Mouse (Mus musculus): ENCODE results near the gene Col5a2.
"Not testable (repeated sequence)": the region's sequence is repeated elsewhere in the genome, so short reads cannot be mapped to it uniquely, and the experiment has no call there.

The Col5a2 gene

DNA sequence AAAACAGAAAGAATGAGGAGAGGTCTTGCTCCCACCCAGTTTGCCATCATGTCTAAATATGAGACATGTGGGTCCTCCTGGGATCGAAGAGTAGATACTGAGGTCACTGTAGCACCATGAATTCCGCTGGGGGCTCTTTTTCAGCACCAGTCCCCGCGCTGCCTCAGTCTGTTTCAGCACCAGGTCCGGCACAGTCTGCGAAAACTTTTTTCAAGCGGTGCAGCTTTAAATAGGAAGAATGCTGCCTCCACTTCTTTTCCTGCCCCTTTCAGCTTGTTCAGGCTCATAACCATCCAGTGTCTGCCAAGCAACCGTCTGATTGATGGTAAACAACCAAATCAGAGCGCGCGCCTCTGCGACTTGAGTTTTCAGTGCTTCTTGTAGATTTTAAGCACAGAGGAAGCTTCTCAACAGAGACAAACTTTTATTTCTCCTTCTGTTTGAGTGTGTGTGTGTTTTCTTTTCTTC is at the start of gene Col5a2:
Col5a2 (minus strand) TSS at position 418 of the 468 bp plus-strand sequence.
- DNase-seq (ENCODE audit: low read depth, low spot score), result no peak

DNA sequence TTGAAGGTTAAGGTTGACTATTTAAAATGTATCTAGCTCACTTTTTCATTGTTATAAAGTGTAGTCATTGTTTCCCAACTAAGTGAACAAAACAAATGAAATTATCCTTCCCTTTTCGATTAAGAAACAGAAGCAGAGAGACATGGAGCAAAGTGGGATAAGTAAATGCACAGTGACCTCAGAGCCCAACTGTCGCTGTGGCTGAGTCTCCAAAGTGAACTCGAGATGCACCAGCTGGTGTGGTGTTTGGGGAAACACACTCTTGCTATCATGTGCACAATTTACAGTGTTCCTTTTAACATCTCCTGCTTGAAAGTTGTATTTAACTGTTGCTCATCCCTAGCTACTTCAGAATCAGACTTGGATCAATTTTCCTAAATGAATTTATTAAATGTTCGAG is 47.4 kb upstream of the Col5a2 start:
- DNase-seq (ENCODE audit: low read depth, low spot score), result no peak

DNA sequence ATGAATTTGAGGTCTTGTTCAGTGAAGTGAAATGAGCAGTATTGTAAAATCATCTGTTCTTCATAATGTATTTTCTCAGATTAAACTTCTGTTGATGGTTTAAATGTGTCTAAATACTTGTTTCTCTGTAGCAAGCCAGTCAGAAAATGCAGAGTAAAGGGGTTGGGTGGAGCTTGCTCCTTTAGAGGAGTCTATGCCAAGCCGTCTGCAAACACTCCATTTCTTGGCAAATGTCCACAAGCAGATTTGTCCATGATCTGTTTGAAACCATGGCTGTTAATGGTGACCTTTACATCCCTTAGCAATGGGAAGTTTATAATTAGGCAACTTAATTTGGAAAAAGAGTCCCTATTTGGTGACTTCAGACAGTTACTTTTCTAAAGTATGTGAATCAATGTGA is 38.8 kb upstream of the Col5a2 start:
- no peak for DNase-seq (ENCODE audit: low read depth, low spot score)

DNA sequence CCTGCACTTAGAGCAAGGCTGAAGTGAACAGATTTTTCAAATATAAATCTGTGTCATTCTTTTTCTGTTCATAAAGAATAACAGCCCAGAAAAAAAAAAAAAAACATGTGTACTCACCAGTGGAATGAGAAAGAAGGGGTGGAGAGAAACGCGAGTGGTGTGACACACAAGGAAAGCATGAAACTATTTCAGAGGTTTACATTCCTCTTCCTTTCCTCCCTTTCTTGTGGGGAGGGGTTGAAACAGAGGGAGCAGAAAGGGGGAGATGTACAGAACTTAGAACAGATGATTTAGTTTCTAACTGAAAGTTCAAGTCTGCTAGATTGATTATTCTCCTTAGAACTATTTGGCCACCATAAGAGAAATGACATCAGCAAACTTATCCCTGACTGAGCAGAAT is 38.1 kb upstream of the Col5a2 start:
- no peak for DNase-seq (ENCODE audit: low read depth, low spot score)

DNA sequence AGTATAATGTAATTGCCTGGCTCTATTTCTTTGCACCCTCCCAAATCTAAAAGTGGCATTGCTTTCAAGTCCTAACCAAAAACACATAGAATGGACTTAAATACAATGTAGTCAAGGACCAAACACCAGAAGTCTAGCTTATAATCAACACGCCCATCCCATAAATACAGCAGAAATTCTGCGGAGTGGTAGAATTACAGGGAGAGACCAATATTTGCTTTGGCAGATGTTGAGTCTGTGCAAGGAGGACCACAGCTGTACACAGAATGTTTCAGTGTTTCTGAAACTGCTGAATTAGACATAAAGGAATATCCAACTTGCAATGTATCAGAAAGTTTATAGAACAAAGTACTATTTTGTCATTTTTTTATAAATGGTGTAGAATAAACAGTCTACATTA is 28.4 kb upstream of the Col5a2 start:
- no peak for DNase-seq (ENCODE audit: low read depth, low spot score)

DNA sequence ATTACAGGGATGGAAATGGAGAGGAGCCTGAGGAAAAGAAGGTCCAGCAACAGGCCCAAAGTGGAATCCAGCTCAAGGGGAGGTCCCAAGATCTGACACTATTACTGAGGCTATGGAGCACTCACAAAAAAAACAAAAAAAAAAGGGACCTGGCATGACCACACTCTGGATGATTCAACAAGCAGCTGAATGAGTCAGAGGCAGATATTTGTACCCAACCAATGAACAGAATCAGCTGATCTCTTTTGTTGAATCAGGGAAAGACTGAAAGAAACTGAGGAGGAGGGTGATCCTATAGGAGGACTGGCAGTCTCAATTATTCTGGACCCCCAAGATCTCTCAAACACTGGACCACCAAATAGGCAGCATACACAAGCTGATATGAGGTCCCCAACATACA is 24.4 kb upstream of the Col5a2 start:
- not testable (repeated sequence) for DNase-seq (ENCODE audit: low read depth, low spot score)

DNA sequence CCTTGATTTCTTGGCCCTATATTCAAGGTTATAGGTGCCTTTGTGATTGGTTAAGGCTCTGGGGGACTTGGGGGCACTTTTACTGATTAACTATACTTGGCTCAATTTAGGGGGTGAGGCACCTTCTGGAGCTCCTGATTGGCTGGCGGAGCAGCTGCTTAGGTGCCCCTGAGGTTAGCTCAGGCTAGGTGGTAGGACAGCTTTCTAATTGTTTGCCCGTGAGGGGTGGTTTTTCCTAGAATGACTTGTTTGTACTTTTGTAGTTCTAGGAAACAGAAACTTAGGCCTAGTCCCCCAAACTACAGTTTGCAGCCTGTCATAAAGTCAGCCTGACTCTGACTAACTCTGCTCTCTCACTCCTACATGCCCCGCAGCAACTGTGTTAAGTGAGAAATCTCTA is 20.5 kb upstream of the Col5a2 start:
- no peak for DNase-seq (ENCODE audit: low read depth, low spot score)

DNA sequence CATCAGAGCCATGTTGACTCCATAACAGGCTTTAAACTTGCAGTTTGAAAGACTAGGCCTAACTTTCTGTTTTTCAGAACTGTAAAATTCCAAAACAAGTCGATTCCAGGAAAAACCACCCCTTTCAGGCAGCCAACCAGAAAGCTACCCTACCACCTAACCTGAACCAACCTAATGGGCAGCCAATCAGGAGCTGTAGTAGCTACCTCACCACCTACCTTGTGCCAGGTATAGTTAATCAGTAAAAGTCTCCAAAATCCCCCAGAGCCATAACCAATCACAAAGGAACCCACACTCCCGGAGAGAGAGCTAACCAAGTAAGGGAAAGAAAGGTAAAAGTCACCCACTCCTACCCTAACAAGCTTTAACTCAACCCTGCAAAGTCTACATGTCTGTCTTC is 18.4 kb upstream of the Col5a2 start:
- no peak for DNase-seq (ENCODE audit: low read depth, low spot score)

DNA sequence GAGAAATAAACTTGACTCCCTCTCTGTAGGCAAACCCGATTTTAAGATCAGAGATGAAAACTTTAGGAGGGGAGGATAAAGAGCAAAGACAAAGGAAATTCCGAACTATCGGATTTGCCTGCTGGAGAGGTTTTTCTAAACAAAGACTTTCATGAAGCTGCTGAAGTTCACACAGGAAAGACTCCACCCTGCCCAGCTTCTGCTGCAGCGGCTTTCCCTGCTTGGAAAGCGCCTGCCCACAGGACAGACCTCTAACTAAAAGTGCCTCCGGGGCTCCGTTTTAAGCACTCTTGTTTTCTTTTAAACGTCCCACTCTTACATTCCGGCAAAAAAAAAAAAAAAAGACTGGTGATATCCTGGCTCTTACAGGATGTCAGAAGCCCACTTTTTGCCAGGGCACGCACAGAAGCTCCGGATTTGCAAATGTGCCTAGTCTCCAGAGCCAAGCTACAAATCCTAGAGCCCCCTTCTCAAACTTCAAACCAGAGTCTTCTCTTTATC is 791 bp downstream of the Col5a2 start:
- DNase-seq (ENCODE audit: low read depth, low spot score), result no peak

DNA sequence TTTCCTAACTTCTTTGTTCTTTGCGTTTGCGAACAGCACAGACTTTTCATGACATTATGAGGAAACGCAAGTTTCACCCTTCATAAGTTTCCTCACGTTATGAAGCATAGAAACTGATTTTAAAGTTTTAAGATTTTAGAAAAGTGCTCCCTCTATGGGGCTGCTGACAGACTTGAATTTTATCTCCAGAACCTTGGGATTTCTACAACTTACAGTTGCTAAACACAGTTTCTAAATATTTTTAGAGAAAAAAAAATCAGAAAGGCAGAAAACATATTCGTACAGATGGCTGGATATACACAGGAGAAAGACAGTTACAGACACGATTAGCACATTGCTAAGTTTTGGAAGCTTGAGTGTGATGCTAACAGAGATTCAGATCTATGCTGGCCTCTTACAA is 1.6 kb downstream of the Col5a2 start:
- DNase-seq (ENCODE audit: low read depth, low spot score), result no peak

DNA sequence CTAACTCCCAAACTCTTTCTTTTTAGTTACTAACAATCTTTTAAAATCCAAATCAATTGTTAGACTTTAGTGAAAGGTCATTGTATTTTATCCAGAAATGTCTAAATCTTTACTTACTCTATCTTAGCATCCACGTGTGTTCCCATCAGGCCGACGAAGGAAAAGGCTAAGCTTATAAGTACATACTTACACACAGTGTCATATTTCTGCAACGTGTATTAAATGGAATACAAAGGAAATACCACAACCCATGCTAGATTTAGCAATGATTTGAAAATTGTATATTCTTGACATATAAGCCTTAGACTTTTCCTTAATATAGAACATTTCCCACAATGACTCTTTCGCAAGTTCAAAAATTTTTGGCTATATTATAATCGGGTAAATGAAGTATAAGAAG is 2.6 kb downstream of the Col5a2 start:
- no peak for DNase-seq (ENCODE audit: low read depth, low spot score)

DNA sequence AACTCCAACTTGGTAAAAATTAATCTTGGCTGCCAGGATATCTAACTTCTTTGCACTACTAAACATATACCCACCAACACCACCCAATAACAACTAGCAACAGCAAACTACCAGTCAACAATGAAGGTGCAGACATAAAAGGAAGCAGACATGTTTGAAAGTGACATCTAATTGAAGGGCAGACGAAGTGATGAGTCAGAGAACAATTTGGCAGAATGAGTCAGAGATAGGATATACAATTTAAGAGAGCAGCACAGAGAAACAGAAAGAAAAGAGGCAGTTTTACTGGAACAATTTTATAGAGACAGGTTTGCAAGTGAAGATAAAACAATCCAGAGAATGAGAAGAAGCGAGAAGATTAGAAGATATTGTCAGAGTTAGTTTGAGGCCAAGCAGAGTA is 8.1 kb downstream of the Col5a2 start:
- DNase-seq (ENCODE audit: low read depth, low spot score), result no peak

DNA sequence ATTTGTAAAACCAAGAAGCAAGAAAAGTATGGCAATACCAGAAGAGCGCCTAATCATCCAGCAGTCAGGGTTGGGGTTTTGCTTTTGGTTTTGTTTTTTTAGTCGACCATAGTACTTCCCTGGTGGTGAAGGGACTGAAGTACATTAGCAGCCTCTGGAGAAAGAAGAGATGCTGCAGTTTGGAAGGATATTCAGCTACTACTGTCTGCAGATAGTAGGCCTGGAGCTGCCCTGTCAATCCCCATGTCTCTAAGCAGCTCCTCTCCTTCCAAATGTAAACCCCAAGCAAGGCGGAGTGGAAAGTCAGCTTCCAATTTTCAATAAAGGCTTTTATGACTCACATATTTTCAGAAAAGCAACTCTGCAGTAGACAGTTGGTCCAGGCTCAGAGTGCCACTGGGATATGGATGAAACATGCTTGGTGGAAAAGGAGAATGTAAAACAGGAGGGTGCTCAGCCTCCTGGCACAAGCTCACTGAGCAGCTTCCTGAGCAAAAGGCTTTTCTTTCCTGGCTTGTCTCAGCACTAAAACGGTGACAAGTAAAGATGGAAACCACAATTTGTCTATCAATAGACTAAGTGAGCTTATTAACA is 10.9 kb downstream of the Col5a2 start:
- no peak for DNase-seq (ENCODE audit: low read depth, low spot score)

DNA sequence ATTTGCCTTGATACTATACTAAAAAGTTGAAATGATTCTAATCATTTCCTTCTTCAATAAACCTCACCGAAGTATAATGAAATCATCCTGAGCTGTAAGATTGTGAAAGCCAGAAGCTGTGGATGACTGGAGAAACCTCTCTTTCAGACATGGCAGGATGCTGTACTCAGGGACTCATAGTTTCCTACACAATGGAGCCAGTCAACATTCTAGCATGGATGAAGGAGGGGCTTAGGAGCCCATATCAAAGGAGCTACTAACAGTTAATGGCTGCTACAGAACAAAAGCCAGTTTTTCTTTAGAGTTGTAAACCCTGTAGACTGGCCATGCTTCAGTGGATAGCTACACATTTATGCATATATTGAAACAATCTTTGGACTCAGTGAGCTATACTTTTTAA is 12.6 kb downstream of the Col5a2 start:
- no peak for DNase-seq (ENCODE audit: low read depth, low spot score)

DNA sequence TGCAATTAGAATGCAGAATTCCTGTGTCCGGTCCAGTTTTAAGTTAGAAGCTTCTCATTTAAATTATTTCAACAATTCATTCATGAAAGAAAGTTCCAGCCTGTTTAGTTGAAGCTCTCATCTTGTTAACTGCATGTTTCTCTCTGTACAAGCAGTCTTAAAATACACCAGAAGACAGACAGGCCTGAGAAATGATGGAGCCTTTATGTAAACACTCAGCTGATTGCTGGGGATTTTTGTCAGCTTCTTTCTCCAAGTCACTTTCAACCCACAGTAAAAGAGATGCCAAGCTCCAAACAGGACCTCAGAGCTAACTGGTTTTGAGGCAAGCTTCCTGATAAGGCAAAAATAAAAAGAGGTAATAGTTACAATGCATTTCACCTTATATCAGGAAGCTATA is 14.8 kb downstream of the Col5a2 start:
- DNase-seq (ENCODE audit: low read depth, low spot score), result no peak

DNA sequence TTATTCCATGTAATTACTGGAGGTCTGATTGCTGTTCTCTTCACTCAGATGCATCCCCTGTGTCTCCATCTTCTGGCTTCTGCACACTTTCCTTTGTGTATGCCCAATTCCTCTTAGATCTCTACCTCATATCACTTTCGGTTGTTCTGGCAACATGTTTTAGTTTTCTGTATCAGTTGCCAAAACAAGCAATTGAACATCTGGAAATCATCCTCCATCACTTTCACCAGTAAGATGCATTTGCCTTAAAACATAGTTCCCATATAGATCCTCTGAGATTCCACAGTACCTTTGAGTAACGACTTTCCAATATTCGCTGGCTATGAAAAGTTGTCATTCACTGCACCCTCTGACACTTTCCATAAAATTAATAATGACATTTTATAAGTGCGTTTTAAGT is 20.1 kb downstream of the Col5a2 start:
- DNase-seq (ENCODE audit: low read depth, low spot score), result no peak

DNA sequence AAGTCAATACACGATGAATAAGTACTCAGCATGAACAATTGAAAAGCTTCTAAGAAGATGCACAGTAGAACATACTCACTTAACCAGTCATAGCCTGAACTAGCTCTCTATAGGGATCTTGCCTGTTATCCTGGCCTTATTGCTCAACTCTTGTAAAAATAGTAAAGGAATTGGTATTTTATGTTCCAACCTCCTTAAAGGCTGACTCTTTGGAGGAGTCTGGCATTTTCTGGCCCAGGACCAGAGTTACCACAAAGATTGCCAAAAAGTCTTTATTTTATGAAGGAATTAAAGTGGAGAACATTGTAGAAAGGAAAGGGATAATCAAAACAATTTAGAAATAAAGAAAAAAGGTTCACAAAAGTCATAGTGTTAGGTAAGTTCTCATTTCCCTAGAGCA is 21.2 kb downstream of the Col5a2 start:
- no peak for DNase-seq (ENCODE audit: low read depth, low spot score)

DNA sequence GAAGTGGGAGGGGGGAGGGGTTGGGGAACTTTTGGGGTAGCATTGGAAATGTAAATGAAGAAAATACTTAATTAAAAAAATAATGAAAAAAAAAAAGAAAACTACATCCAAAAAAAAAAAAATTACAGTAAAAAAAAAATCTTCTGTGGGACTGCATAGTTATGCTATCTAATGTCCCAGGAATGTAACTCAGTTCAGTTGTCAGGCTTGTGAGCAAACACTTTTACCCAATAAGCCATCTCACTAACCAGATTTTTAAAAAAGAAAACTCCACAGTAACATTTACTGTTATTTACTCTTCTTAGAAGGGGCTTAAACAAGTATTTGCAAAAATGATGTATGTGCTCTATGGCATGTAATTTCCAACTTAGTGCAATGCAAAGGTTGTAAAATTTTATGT is 24.0 kb downstream of the Col5a2 start:
- DNase-seq (ENCODE audit: low read depth, low spot score), result no peak

DNA sequence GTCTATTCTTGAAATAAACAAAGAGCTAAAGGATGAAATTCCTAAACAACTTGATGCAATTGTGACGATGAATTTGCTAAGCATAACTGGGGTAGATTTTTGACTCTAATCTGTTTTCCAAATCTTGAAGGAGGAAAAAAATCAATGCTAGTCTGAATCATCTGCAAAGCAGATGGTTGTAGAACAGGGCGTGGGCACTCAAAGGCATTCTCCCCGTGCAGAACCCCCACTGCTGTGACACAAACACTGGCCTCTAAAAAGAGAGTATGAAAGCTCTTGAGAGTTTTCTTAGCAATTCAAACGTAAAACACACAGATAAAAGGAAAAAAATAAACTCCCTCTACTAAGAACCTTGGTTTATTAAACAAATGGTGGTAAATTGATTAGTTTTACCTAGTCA is 30.3 kb downstream of the Col5a2 start:
- no peak for DNase-seq (ENCODE audit: low read depth, low spot score)

DNA sequence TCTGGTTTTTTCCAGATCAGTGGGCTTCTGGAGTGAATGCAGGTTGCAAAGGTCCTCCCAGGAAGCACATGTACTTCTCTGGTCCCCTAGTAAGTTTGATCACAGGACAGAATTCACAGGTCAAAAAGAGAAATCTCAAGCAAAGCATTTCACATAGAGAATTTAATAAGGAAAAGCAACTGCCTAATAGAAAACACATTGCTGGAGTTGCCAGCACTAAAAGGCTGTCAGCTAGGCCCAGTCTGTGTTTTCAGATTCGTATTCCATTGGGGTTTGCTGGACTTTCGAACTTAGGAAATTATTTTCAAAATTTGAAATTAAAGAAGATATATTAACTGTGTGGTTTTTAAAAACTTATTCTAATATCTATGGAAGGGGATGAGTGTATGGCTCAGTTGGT is 42.3 kb downstream of the Col5a2 start:
- DNase-seq (ENCODE audit: low read depth, low spot score), result no peak

DNA sequence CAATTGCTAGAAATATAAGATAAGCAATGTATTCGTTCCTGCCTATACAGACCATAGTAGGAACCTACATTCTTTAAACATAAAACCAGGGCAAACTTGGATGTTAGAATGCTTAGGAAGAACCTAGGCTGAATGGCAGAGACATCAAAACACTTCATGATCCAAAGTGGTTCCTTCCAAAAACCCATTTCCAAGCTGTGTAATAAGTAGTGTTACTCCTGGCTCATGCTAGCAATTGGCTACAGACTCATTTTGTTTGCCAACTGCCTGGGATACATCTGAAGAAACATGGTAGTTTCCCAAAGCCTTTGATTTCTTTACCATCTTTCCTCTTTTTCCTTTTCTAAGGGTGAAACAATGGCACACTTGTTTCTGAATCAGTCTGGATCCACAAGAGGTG is 47.3 kb downstream of the Col5a2 start:
- DNase-seq (ENCODE audit: low read depth, low spot score), result no peak

DNA sequence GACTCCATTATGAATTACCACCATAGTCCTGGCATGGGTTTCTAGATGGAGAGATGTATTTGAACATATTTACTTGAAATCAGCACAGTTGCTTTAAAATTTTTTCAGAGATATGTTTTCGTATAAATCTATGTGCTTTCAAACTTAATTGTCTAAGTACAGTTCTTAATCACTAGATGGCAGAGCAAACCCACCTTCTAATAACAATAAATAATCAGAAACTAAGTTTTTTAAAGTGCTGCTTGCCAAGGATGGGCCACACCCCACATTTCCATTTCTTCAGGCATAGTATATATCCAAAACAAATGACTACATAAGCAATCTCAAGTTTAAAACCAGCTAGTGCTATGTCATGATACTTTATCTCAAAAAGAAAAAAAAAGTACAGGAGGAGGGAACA is 54.2 kb downstream of the Col5a2 start:
- no peak for DNase-seq (ENCODE audit: low read depth, low spot score)

DNA sequence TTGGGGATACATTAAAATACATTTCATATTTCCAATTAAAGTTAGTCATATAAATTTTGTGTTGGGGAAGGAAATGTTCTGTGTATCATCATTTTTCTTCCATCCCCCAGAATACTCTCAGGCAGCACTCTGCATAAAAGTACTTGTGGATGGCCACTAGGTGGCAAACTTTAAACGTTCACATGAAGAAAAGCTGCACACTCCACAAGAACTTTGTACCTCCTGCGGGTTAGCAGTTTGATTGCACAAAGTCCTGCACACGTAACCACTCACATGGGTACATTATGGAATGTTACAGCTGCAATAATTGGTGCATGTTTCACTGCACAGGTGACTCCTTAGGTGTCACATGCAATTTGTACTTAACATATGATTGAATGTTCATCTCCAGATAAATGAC is 71.2 kb downstream of the Col5a2 start:
- no peak for DNase-seq (ENCODE audit: low read depth, low spot score)

DNA sequence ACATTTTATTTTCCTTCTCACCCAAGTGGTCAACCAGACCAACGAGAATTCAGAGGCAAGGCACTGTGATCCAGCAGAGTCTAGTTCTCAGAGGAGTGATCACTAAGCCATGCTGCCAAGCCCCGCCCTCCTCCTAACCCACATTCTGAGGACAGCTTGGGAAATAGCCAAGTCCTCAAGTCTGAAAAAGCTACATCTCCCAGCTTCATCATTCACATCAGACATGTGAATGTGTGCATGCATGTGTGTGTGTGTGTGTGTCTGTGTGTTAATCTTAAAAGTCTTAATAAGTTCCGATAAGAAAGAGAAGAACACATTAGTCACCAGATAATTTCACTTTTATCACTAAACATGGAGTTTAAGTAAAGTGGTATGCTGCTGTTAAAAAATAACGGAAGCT is 72.6 kb downstream of the Col5a2 start:
- DNase-seq (ENCODE audit: low read depth, low spot score), result no peak
